Mouse (Mus musculus) gastrocnemius, postnatal 4 days (tissue): Measurements from ENCODE around the gene Plxdc2. TPM values are rescaled to one million over a fixed set of nuclear protein-coding genes. Genes with fewer than 3 reads are reported as not detected.

ENCODE experiments used
- DNase-seq, 2 experiments: peaks; one replicate each; pipeline ENCODE4 v3.0.0; 2021 to 2022; ENCODE audit warnings: low spot score in 2 of 2, mixed read lengths in 2 of 2
- total RNA-seq, 2 experiments: library from RNA; stranded (reverse); gene quantifications; 2 replicates each; pipeline ENCODE4 v1.2.3; 2021

Gene Plxdc2
- total RNA-seq, 2 experiments from 2014 or later, result 37.9 to 44.6 TPM

DNA sequence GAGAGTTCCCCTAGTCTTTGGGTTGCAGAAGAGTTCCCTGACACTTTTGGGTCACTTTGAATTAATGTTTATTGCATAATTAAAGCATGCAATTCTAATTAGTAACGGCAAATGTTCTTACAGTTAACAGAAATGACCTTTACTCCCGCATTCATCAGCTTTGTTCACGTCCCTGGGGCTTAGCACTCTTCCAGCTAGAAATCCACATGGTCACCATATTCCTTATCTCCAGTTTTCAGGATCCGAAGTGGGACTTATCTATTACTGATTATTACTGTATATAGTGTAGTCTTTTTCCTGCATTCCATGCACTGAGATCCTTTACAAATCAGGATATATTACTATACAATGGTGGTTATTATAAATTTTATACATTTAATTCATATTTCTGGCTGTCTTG lies 203.2 kb downstream of the Plxdc2 start:
- no peak for DNase-seq

DNA sequence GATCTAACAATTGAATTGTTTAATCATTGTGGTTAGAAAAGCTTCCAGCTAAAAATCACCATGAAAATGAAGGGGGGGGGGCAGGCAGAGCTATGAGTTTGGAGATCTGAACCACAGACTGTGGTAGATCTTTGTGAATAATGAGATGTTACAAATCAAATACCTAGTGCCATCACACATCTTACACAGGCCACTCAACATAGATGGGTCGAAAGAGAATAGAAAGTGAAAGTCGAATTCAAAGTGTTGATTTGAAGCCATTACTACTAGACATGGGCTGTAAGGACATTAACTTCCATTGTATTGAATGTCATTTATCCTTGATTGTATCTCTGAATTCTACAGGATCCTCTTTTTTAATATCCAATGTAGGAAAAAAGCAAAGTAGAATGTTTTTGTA lies 212.2 kb downstream of the Plxdc2 start:
- DNase-seq, result no peak

DNA sequence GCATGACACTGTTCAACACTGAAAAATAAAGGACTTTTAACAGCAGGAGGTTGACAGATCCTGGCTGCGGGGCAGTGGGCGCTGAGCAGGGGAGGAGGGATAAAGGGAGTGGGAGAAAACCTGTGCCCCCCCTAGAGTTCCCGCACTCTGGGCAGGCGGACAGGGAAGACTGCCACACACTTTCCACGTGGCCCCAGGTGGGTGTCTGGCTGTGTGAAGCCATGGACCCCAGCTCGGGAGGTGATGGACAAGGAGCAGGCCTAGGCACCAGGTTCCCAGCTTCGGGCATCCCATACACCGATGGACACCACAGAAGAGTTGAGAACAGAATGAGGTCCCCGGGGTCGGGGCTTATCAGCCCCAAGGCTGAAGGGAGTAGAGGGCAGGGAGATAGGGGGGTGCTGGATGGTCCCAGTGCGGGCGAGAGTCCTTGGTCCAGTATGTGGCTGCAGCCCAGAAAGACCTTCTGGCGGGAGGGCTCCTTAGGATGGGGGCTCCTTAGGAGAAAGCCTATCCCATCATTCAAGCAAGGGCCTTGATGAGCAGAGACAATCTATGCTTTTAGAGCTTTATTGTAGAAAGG lies 215.2 kb downstream of the Plxdc2 start:
- DNase-seq, result no peak

GRCm38 (mm10) chr2:16576566-16576965 lies 220.5 kb downstream of the Plxdc2 start:
- DNase-seq, result no peak

GRCm38 (mm10) chr2:16578153-16578552 lies 222.0 kb downstream of the Plxdc2 start:
- DNase-seq, result no peak

DNA sequence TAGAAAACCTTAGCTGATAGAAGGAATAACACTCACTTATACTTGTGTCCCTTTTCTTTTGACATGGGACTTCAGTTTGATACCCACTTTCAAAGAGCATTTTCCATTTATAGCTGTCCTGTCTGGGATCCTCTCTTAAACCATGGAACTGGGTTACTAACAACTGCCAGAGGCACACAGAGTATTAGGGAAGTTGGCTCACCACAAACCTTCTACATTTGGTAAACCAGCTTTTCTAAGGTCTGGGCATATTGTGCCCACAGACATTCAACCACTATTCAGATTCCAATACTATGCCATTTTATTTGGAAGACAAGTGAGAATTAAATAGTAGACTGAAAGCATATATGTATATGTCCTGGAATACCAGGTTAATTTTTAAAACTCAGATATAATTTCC lies 232.4 kb downstream of the Plxdc2 start:
- no peak for DNase-seq

DNA sequence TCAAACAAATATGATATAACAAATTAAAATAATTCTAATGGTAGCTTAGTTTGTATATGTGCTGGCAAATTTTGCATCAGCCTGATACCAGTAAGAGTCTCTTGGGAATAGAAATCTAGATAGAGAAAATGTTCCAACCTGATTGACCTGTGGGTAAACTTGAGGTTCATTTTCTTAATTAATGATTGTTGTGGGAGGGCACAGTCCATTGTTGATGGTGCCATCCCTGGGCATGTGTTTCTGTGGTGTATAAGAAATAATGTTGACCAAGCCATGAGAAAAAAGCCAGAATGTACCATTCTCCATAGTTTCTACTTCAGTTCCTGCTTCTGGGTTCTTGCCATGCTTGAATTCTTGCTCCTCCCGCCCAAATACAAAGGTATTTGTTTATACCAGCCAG lies 239.3 kb downstream of the Plxdc2 start:
- no peak for DNase-seq

- DNase-seq, result no peak
These were observed 242.1 kb downstream of the Plxdc2 start for GRCm38 (mm10) chr2:16598231-16598630.

DNA sequence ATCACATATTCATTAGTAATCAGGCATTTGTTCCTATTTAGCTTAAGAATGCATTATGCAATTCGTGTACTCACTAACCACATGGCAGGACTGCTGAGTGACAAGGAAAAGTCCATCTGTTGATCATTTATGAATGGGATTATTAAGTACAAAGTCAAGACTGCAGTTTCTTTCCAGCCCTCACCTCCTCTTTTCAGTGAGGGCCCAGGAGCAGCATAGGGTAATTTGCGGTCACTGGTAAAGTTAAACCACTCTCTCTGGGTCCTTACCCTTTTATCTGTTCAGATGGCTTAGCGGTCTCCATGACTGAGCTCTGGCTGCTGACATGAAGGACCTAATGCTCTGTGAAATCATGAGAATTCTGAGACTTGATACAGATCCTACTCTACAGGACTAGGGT lies 248.2 kb downstream of the Plxdc2 start:
- DNase-seq, result no peak

- no peak for DNase-seq
These were observed 251.9 kb downstream of the Plxdc2 start for GRCm38 (mm10) chr2:16607792-16608586.

DNA sequence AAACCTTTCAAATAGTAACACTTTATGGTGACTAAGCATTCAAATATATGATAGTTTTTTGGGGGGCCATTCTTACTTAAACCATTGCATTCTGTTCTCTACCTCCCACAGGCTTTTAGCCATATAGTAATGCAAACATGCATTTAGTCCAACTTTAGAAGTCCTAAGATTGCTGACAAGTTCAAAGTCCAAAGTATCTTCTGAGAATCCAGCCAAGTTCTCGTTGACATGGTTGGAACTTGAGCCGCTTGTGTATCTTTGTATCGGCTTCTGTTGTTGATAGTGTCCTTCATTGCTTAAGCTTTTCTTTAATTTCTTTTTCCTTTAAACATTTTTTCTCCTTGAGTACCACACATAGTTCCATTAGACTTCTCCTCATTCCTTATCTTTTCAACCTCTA lies 286.0 kb downstream of the Plxdc2 start:
- no peak for DNase-seq

DNA sequence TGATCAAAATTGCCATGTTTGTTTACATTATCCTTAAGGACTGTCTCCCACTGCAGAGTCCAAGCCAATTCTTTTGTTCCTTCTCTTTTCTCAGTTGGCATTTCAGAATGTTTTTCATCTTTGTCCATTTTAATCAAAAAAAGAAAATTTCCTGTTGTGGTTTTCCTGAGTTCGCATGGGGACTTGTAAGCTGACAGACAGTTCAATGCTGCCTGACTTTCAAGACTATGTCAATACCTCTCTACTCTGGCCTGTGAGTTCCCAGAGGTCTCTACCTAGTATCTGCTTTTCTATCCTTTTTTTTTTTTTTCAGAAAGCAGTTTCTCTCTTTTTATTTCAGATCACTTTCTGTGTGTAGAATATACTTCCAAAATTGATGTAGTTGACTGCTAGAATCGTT lies 295.6 kb downstream of the Plxdc2 start:
- DNase-seq, result no peak

DNA sequence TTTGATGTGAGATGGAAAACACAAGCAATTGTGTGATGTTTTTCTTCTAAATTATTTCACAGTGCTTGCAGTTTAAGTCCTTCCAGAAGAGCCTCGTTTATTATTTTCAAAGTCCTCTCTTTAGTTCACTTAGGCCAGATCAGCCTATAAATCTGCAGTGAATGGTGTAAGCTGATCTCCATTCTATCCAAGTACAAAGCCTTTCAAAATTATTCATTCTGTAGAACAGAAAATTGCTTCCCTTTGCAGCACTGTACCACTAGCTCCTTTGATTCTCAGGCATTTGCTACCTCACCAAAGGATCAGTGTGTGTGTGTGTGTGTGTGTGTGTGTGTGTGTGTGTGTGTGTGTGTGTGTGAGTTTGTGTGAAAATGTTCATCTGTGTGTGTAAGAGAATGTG lies 308.4 kb downstream of the Plxdc2 start:
- DNase-seq, result no peak

- no peak for DNase-seq
These were observed 312.3 kb downstream of the Plxdc2 start for GRCm38 (mm10) chr2:16668391-16668790.

GRCm38 (mm10) chr2:16682905-16683304 lies 326.8 kb downstream of the Plxdc2 start:
- DNase-seq, result no peak

DNA sequence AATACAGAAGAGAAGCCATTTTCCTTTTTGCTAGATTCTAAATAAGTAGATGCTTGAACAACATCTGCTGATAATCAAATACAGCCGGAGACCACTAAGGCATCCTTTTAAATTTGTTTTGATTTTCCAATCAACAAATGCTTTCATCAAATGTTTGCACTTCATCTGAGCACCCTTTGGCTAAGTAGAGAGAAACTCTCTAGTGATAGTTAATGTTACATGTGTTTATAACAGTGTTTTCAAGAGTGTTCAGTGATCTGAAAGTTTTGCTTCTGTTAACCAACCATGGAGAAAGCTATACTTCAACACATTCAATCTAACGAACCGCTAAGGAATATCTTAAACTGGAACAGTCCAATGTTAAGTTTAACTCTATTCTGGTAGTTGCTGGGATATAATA lies 327.6 kb downstream of the Plxdc2 start:
- DNase-seq, result no peak

DNA sequence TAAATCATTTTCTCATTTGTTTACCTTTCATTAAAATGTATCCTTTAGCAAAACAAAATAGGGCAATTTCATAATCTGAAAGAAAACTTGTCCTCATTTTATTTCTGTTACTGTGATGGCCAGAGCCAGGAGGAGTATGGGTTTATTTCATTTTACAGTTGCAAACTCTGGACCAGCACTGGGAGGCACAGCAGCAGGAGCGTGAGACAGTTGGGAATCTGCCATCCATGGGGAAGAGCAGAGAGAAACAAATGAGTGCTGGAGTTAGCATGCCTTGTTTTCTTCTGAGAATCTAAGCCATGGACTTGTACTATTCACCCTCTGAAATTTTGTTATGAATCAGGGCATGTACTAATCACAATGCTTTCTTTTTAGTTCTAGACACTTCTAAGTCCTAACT lies 328.4 kb downstream of the Plxdc2 start:
- no peak for DNase-seq

- no peak for DNase-seq
These were observed 340.3 kb downstream of the Plxdc2 start for GRCm38 (mm10) chr2:16696390-16696789.

DNA sequence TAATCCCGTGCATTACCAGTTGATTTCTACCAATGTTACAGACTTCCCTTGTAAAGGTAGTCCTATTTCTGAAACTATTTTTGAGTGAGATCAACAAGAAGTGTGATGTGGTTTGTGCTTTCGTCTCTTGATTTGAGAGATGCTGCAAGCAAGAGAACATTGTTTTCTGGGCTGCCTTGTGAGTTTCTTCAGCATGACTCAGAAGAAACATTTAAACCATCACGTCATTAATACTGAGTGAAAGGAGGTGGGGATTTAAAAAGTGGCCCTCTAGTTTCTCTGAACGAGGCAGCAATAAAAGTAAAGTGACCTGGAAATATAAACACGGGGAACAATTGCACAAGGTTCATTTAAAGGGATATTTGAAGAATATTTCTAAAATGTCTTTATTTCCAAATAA lies 341.1 kb downstream of the Plxdc2 start:
- no peak for DNase-seq

DNA sequence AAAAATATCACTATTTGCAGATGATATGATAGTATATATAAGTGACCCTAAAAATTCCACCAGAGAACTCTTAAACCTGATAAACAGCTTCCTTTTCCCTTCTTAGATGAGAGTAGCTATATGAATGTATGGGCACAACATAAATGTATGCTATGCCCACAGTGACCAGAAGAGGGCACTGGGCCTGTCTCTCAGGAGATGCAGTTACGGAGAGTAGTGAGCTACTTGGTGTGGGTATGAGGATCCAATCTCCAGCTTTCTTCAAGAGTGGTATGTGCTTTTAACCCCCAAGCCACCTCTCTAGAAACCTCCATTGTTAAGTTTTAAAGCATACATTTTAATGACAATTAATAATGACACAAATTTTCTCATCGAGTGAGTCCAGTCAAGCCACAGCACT lies 350.1 kb downstream of the Plxdc2 start:
- DNase-seq, result no peak

DNA sequence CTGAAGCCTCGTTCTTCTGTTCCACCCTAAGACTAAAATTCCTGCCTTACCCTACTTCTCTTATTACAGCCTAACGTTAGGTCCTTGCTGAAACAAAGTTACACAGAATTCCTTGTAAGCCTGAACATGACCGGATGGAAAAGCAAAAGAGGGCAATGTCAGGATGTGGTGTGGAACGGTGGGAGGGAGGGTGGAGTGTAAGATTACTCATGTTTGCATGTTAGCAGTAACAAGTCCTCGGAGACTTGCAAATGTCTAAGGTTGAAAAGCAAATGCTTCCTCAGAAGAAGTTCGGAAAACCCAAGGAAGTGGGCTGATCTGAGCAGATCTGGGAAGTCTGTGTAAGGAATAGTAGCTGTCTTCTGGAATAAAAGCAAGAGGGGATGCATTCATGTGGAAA lies 353.8 kb downstream of the Plxdc2 start:
- DNase-seq, result no peak

GRCm38 (mm10) chr2:16731033-16731432 lies 374.9 kb downstream of the Plxdc2 start:
- no peak for DNase-seq

GRCm38 (mm10) chr2:16734381-16734780 lies 378.3 kb downstream of the Plxdc2 start:
- DNase-seq, result no peak
